Comparison of ENCODE assay signal across 10 mouse cellular contexts in genomic region chr13:37908493-37908892, GRCm38 (mm10).
DNase-seq lines count a peak whose midpoint lies in the region; ATAC-seq and TF ChIP-seq lines count a peak whose summit lies in the region.
"Had no signal": no experiment of that assay in that cellular context is flagged by ENCODE, and none has a peak within 500 bp of the region (broad histone marks: within the 10 kb centered on the region; RNA-seq: fewer than 3 reads in every experiment).

No protein-coding gene starts in this region.

- TF ChIP-seq POLR2A in thymus, adult 2 months (IDR thresholded peaks at IDR 0.05; ENCODE audit: control insufficient read depth, extremely low read depth, insufficient read depth, low read length, poor library complexity) = no peak

- 75% methylated on average over 6 of the region's 6 CpGs for WGBS in embryonic facial prominence, embryonic 14.5 days
- WGBS in thymus, adult 2 months = 24% methylated on average over 6 of the region's 6 CpGs

- peak; percentile 90 for ATAC-seq in frontal cortex, adult (ENCODE audit: low TSS enrichment)
- peak; percentile 56; the same call in 1 of the 2 replicates for ATAC-seq in embryonic facial prominence, embryonic 14.5 days (ENCODE audit: low read depth)

- H3K27me3 ChIP-seq in embryonic facial prominence, embryonic 14.5 days (replicated peaks; ENCODE audit: control insufficient read depth, insufficient read depth, low read length) = no peaks in the 10 kb centered on the region
- no peaks in the 10 kb centered on the region for H3K27me3 ChIP-seq in thymus, adult 2 months (ENCODE audit: control insufficient read depth, insufficient read depth, low read length)
- H3K27me3 ChIP-seq: hindbrain, embryonic 13.5 days had no signal

- H3K4me2 ChIP-seq in embryonic facial prominence, embryonic 14.5 days (ENCODE audit: low read depth, low read length) = no peak overlapping the region
- H3K4me2 ChIP-seq: hindbrain, embryonic 13.5 days had no signal

- H3K9ac ChIP-seq in embryonic facial prominence, embryonic 14.5 days (ENCODE audit: low read depth, low read length) = no peak overlapping the region
- H3K9ac ChIP-seq: hindbrain, embryonic 13.5 days had no signal

- no peaks in the 10 kb centered on the region for H3K9me3 ChIP-seq in embryonic facial prominence, embryonic 14.5 days (ENCODE audit: control insufficient read depth, low read length)
- H3K9me3 ChIP-seq: hindbrain, embryonic 13.5 days had no signal

- no peak for DNase-seq in frontal cortex, postnatal 14 days (ENCODE audit: low spot score in 2 of 2)
- DNase-seq in left cerebral cortex, postnatal 25 days (ENCODE audit: low spot score in 2 of 2) = peak; percentile 23 to 49
- DNase-seq in left cerebral cortex, postnatal 14 days (ENCODE audit: low spot score in 2 of 2) = no peak
- no peak for DNase-seq in embryonic facial prominence, embryonic 14.5 days (ENCODE audit: low spot score)
- peak; percentile 48 for DNase-seq in thymus, adult 2 months
- DNase-seq in embryo, embryonic 10.5 days (ENCODE audit: low spot score) = no peak
- no peak for DNase-seq in gastrocnemius, postnatal 14 days
- DNase-seq: B cell, adult 2 months had no signal

- TF ChIP-seq CTCF in thymus, adult 2 months (IDR thresholded peaks at IDR 0.05; ENCODE audit: borderline replicate concordance, control insufficient read depth, extremely low read depth, insufficient read depth, low read length, poor library complexity) = no peak

- H3K36me3 ChIP-seq in embryonic facial prominence, embryonic 14.5 days (ENCODE audit: control insufficient read depth, insufficient read depth, low read length) = peaks cover 66% of the 10 kb centered on the region
- peaks cover 39% of the 10 kb centered on the region for H3K36me3 ChIP-seq in thymus, adult 2 months (ENCODE audit: control insufficient read depth, insufficient read depth, low read length)
- H3K36me3 ChIP-seq: hindbrain, embryonic 13.5 days had no signal

- no peak overlapping the region for H3K4me3 ChIP-seq in embryonic facial prominence, embryonic 14.5 days (ENCODE audit: low read depth, low read length)
- H3K4me3 ChIP-seq in thymus, adult 2 months (ENCODE audit: control insufficient read depth, insufficient read depth, low read length) = no peak overlapping the region
- H3K4me3 ChIP-seq: hindbrain, embryonic 13.5 days had no signal

- intact Hi-C loops in left cerebral cortex, postnatal 25 days (cut with DNase I) = no loop called here
- intact Hi-C loops in left cerebral cortex, postnatal 14 days (cut with DNase I) = no loop called here
- intact Hi-C loops in gastrocnemius, postnatal 14 days (cut with DNase I; ENCODE audit: low total_unique reads) = no loop called here

- no peaks in the 10 kb centered on the region for H3K4me1 ChIP-seq in embryonic facial prominence, embryonic 14.5 days (ENCODE audit: control insufficient read depth, insufficient read depth, low read length)
- peaks cover 21% of the 10 kb centered on the region for H3K4me1 ChIP-seq in thymus, adult 2 months (replicated peaks; ENCODE audit: control insufficient read depth, insufficient read depth, low read length)
- H3K4me1 ChIP-seq: hindbrain, embryonic 13.5 days had no signal

- peak overlapping the region; percentile 28 for H3K27ac ChIP-seq in embryonic facial prominence, embryonic 14.5 days (replicated peaks; ENCODE audit: low read depth, low read length)
- peak overlapping the region; percentile 66 for H3K27ac ChIP-seq in thymus, adult 2 months (ENCODE audit: control insufficient read depth, insufficient read depth, low read length)
- H3K27ac ChIP-seq: hindbrain, embryonic 13.5 days had no signal

Comparison
In these comparisons a context has a peak if more than half of its experiments do, and no peak if none do; other contexts are left out.
1. DNase-seq: peak in left cerebral cortex, postnatal 25 days (2 of 2) and thymus, adult 2 months (single experiment); none in frontal cortex, postnatal 14 days (0 of 2), left cerebral cortex, postnatal 14 days (0 of 2), embryonic facial prominence, embryonic 14.5 days (single experiment), embryo, embryonic 10.5 days (single experiment) and gastrocnemius, postnatal 14 days (single experiment).